Mouse (Mus musculus) forebrain, embryonic 11.5 days (tissue): ENCODE results near the gene Srf. TPM values are rescaled to one million over a fixed set of nuclear protein-coding genes. Genes with fewer than 3 reads are reported as not detected.

Experiments
- ATAC-seq: fragments of 200-750 bp; cut with Nextera tagmentation; replicated peaks from 2 replicates; pipeline ENCODE4 v1.8.0; 2017; ENCODE audit warnings: moderate TSS enrichment; ENCODE audit not compliant: low FRiP score
- DNase-seq: peaks from one replicate; pipeline ENCODE4 v3.0.0-alpha.2; 2017; ENCODE audit warnings: low spot score
- H3K27ac ChIP-seq: fragments of 300-500 bp; sonication (generic); 2 replicates; pipeline ENCODE4 v1.5.1; 2014; ENCODE audit warnings: low read depth, low read length
- H3K27me3 ChIP-seq: fragments of 300-500 bp; sonication (generic); 2 replicates; pipeline ENCODE4 v1.6.1; 2014; ENCODE audit warnings: mild to moderate bottlenecking, low read length, mixed read lengths; ENCODE audit not compliant: control insufficient read depth, insufficient read depth
- H3K36me3 ChIP-seq: fragments of 300-500 bp; sonication (generic); 2 replicates; pipeline ENCODE4 v1.6.1; 2014; ENCODE audit warnings: mild to moderate bottlenecking, low read length, moderate library complexity, mixed read lengths; ENCODE audit not compliant: control insufficient read depth, insufficient read depth
- H3K4me1 ChIP-seq: fragments of 300-500 bp; sonication (generic); replicated peaks from 2 replicates; pipeline ENCODE4 v1.6.1; 2014; ENCODE audit warnings: low read length, mixed read lengths; ENCODE audit not compliant: control insufficient read depth, insufficient read depth
- H3K4me2 ChIP-seq: fragments of 300-500 bp; sonication (generic); 2 replicates; pipeline ENCODE4 v1.6.1; 2014; ENCODE audit warnings: low read depth, mild to moderate bottlenecking, low read length, moderate library complexity, mixed read lengths; ENCODE audit not compliant: severe bottlenecking
- H3K4me3 ChIP-seq: fragments of 300-500 bp; sonication (generic); 2 replicates; pipeline ENCODE4 v1.5.1; 2014; ENCODE audit warnings: low read depth, low read length
- H3K9ac ChIP-seq: fragments of 300-500 bp; sonication (generic); 2 replicates; pipeline ENCODE4 v1.6.1; 2014; ENCODE audit warnings: low read length
- H3K9me3 ChIP-seq: fragments of 300-500 bp; sonication (generic); 2 replicates; pipeline ENCODE4 v1.6.1; 2016; ENCODE audit warnings: low read length, mixed read lengths; ENCODE audit not compliant: control insufficient read depth
- WGBS: fragments of 180-500 bp; shearing (Covaris S2); extraction: QIAGEN DNeasy Blood & Tissue Kit; methylation state at CpG from one replicate; pipeline ENCODE4 v1.1.7; 2014; 5-methylcytosine and 5-hydroxymethylcytosine counted together
- polyA plus RNA-seq: library from polyadenylated mRNA; unstranded; fragments of >200 nt; fragmentation: Nextera tagmentation; extraction: Ambion mirVana; gene quantifications from 2 replicates; pipeline ENCODE4 v1.2.1, GENCODE M21; 2014

Gene Srf
- polyA plus RNA-seq, 1 experiment from 2014 or later: 5.2 TPM

- DNase-seq: no peak
- Histone ChIP-seq H3K9ac (no peak overlapping the region), H3K9me3 (no peaks in the 10 kb centered on the region), H3K4me3 (no peak overlapping the region), H3K27me3 (peaks cover 4% of the 10 kb centered on the region), H3K4me2 (no peak overlapping the region), H3K27ac (no peak overlapping the region), H3K4me1 (peaks cover 24% of the 10 kb centered on the region), H3K36me3 (no peaks in the 10 kb centered on the region; the same call in 1 of the 2 replicates)
- ATAC-seq: no peak
- 56% methylated on average over 11 of the region's 11 CpGs for WGBS
These were observed 7.2 kb downstream of the Srf start for GRCm38 (mm10) chr17:46548741-46549140.

DNA sequence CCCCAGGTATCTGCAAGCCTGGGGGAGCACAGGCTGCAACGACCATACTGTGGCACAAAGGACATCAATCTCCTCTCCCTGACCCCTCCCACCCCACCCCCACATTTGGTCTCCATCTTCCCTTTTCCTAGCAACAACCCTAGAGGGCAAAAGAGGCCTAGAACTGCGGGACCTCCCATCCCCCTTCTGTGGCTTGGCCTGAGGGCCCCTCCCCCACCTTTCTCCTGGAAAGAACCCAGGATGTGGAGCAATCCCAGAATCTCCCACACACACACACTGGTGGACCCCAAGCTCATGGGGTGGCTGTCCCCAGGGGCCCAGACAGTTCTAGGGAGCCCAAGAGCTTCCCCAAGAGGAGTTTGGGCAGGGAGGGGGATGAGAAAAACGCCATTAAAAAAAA lies 8.1 kb downstream of the Srf start:
- Histone ChIP-seq H3K9ac (no peak overlapping the region), H3K4me3 (no peak overlapping the region), H3K4me2 (no peak overlapping the region), H3K9me3 (no peaks in the 10 kb centered on the region), H3K27ac (no peak overlapping the region), H3K4me1 (peaks cover 16% of the 10 kb centered on the region), H3K27me3 (peaks cover 4% of the 10 kb centered on the region), H3K36me3 (no peaks in the 10 kb centered on the region; the same call in 1 of the 2 replicates)
- DNase-seq: no peak
- WGBS: 17% methylated on average over 3 of the region's 3 CpGs
- ATAC-seq: no peak

GRCm38 (mm10) chr17:46546995-46547394 lies 9.0 kb downstream of the Srf start:
- Histone ChIP-seq H3K9me3 (no peaks in the 10 kb centered on the region), H3K4me2 (no peak overlapping the region), H3K9ac (no peak overlapping the region), H3K4me3 (0 out of 2 replicates have a peak overlapping the region, but pooled peaks have one; percentile 1), H3K27ac (no peak overlapping the region), H3K27me3 (peaks cover 4% of the 10 kb centered on the region), H3K36me3 (no peaks in the 10 kb centered on the region; the same call in 1 of the 2 replicates), H3K4me1 (peaks cover 11% of the 10 kb centered on the region)
- DNase-seq: no peak
- WGBS: 6% methylated on average over 8 of the region's 8 CpGs
- ATAC-seq: no peak

- Histone ChIP-seq H3K9ac (peak overlapping the region; percentile 79), H3K4me2 (peak overlapping the region; percentile 84), H3K9me3 (no peaks in the 10 kb centered on the region), H3K27ac (no peak overlapping the region), H3K36me3 (no peaks in the 10 kb centered on the region; the same call in 1 of the 2 replicates), H3K4me1 (peaks cover 11% of the 10 kb centered on the region), H3K4me3 (peak overlapping the region; percentile 51), H3K27me3 (peaks cover 4% of the 10 kb centered on the region)
- 7% methylated on average over 7 of the region's 7 CpGs for WGBS
- no peak for DNase-seq
- 0 out of 2 replicates have a peak, but pooled peaks have one; percentile 8 for ATAC-seq
These were observed 9.4 kb downstream of the Srf start for GRCm38 (mm10) chr17:46546591-46546990.

DNA sequence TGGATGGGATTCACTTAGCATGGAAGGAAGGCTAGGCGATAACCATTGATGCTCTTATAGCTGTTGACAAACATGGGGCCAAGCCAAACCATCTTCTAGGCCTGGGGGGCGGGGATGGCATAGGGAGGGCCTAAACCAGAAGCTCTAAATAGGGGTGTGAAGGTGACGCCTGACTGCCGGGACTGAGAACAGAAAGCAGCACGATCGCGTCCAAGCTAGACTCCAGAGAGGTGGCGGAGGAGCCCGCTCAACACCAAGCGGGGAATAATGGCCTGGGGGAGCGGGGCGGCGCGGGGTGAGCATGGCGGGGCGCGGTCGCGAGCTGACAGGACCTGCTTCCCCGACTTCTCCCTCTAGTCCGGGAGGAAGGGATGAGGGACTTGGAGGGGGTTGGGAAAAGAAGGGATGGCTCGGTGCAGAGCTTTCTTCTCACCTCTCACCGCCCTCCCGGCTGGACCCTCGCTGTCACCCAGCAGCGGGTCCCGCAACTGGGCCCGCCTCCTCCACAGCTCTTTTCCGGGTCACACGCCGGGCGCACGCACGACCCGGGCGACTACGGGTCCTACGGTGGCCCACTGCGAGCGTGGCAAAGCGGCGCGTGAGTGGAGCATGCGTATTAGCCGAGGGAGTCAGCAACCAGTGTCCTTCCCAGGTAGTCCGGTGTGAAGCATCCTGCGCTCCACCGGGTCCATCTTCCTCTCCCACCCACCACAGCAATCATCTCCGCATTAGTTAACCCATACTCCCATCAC lies 10.0 kb downstream of the Srf start, which contains the start of gene Cul9:
Gene Cul9 (minus strand): TSS at position 576 of the 752 bp plus-strand sequence.
- Histone ChIP-seq H3K4me3 (peak within 1 kb of the TSS; percentile 51), H3K4me2 (peak within 1 kb of the TSS; percentile 84), H3K9me3 (no peaks in the 10 kb centered on the region), H3K9ac (peak within 1 kb of the TSS; percentile 79), H3K36me3 (no peaks in the 10 kb centered on the region; the same call in 1 of the 2 replicates), H3K27me3 (peaks cover 4% of the 10 kb centered on the region), H3K27ac (no peak within 1 kb of the TSS), H3K4me1 (peaks cover 11% of the 10 kb centered on the region)
- DNase-seq (peak; percentile 79), ATAC-seq (peak; percentile 77)
- 2% methylated on average over 47 of the region's 49 CpGs for WGBS

DNA sequence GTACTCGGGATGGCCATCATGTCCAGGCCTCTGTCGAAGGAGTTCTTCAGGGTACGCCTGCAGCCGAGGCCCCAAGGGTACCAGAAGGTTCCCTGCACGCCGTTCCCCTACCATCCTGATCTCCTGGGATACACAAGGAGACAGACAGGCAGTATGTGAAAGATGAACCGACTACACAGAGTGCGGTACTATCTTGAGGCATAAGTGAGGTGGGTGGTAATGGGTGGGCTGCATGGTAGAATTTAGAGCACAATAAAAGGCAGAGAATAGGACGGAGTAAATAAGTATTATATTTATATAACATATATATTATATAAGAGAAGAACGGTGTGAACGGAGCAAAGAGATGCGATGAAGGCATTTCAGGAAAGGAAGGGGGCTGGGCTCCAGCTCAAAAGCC lies 12.3 kb downstream of the Srf start:
- H3K4me1 ChIP-seq: peaks cover 11% of the 10 kb centered on the region
- no peak overlapping the region for H3K27ac ChIP-seq
- H3K9ac ChIP-seq: no peak overlapping the region
- H3K4me3 ChIP-seq: no peak overlapping the region
- ATAC-seq (no peak), DNase-seq (no peak)
- H3K27me3 ChIP-seq: peaks cover 4% of the 10 kb centered on the region
- no peaks in the 10 kb centered on the region for H3K36me3 ChIP-seq
- WGBS: 92% methylated on average over 12 of the region's 12 CpGs
- no peak overlapping the region for H3K4me2 ChIP-seq
- no peaks in the 10 kb centered on the region for H3K9me3 ChIP-seq

- H3K9ac ChIP-seq: no peak overlapping the region
- H3K4me3 ChIP-seq: no peak overlapping the region
- H3K9me3 ChIP-seq: no peaks in the 10 kb centered on the region
- no peak overlapping the region for H3K4me2 ChIP-seq
- 38% methylated on average over 12 of the region's 12 CpGs for WGBS
- peaks cover 4% of the 10 kb centered on the region; the same call in 1 of the 2 replicates for H3K27me3 ChIP-seq
- H3K4me1 ChIP-seq: 0 out of 2 replicates have a peak, but pooled peaks cover 2% of the 10 kb centered on the region
- no peaks in the 10 kb centered on the region for H3K36me3 ChIP-seq
- DNase-seq: peak; percentile 91
- peak; percentile 61 for ATAC-seq
- no peak overlapping the region for H3K27ac ChIP-seq
These were observed 30.2 kb downstream of the Srf start for GRCm38 (mm10) chr17:46525579-46526307.

DNA sequence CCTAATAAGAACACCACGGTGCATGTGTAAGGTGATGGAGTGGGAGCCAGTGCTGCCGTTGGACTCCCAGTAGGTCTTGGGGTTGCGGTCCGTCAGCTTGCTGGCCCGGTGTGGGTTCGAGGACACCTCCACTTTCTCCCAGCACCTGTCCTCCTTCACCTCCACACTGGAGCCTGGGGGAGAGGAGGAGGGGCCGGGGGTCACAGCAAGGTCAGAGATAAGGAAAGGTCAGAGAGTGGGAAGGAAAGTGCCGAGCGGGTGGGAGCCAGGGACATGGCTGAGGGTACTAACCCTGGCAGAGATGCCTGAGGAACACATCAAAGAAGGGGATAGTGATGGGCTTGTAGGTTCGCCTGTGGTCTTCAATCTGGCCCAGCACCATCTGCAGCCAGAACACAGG lies 30.9 kb downstream of the Srf start:
- Histone ChIP-seq H3K27ac (no peak overlapping the region), H3K4me2 (no peak overlapping the region), H3K27me3 (peaks cover 4% of the 10 kb centered on the region; the same call in 1 of the 2 replicates), H3K36me3 (no peaks in the 10 kb centered on the region), H3K9me3 (no peaks in the 10 kb centered on the region), H3K4me3 (no peak overlapping the region), H3K4me1 (0 out of 2 replicates have a peak, but pooled peaks cover 2% of the 10 kb centered on the region), H3K9ac (no peak overlapping the region)
- ATAC-seq (no peak), DNase-seq (peak; percentile 48)
- 85% methylated on average over 10 of the region's 10 CpGs for WGBS
